Mouse (Mus musculus) olfactory bulb, adult 2 months (tissue): Measurements from ENCODE around the gene Frs3. TPM values are rescaled to one million over a fixed set of nuclear protein-coding genes. Genes with fewer than 3 reads are reported as not detected.
A peak's percentile ranks its signal among the peaks of the same experiment; 100 is the strongest.

ENCODE experiments used
- H3K27ac ChIP-seq: fragments of 200-500 bp; 2 replicates; pipeline ENCODE4 v1.5.1; 2012; ENCODE audit warnings: low read depth, low read length; ENCODE audit not compliant: insufficient read depth
- H3K4me1 ChIP-seq: fragments of 200-500 bp; 2 replicates; pipeline ENCODE4 v1.6.1; 2012; ENCODE audit warnings: low read length; ENCODE audit not compliant: control insufficient read depth, insufficient read depth
- H3K4me3 ChIP-seq: fragments of 200-500 bp; 2 replicates; pipeline ENCODE4 v1.5.1; 2012; ENCODE audit warnings: mild to moderate bottlenecking, low read depth, low read length, moderate library complexity; ENCODE audit not compliant: insufficient read depth
- CTCF ChIP-seq: fragments of 200-500 bp; IDR thresholded peaks from 2 replicates; pipeline ENCODE4 v1.5.1; 2012; ENCODE audit warnings: low read depth, mild to moderate bottlenecking, low read length, moderate library complexity; ENCODE audit not compliant: insufficient read depth
- POLR2A ChIP-seq: fragments of 200-500 bp; IDR thresholded peaks from 2 replicates; pipeline ENCODE4 v1.6.1; 2012; ENCODE audit warnings: mild to moderate bottlenecking, low read depth, low read length, moderate library complexity; ENCODE audit not compliant: insufficient read depth
- whole genome bisulfite sequencing: fragments of 180-500 bp; shearing (Covaris S2); methylation state at CpG from one replicate; pipeline ENCODE4 v1.1.7; 2018; 5-methylcytosine and 5-hydroxymethylcytosine counted together
- polyA plus RNA-seq: library from polyadenylated mRNA; stranded (reverse); fragments of >200 nt; gene quantifications from 2 replicates; pipeline ENCODE4 v1.2.4, GENCODE M21; 2012; ENCODE audit warnings: low replicate concordance; ENCODE audit not compliant: missing spikeins, insufficient read depth, insufficient read length

Gene Frs3
- polyA plus RNA-seq, 1 experiment: not detected

DNA sequence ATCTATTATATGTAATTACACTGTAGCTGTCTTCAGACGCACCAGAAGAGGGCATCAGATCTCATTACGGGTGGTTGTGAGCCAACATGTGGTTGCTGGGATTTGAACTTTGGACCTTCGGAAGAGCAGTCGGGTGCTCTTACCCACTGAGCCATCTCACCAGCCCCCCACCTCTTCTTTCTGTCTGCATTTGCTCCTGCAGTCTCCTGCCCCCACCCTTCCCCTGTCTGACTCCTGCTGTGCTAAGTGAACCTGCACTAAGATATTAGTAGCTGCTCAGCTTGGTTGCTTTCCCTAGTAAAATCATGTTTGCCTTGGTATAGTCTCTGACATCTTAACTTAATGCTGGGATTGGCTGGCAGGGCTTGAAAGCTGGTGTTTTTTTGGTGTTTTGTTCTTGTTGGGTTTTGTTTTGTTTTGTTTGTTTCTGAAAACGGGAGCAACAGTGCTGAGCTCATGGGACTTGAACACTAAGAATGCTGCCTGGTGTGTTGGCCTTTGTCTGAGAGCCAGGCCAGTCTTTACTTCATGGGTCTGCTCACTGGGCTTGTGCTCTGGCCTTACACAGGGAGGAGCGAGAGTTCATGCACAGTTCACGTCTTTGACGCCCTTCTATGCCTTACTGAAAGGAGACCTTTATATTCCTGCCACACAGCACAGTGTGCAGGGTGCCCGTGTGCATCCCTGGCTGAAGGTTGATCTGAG is 25.7 kb upstream of the Frs3 start:
- 26% methylated on average over 9 of the region's 9 CpGs for WGBS
- H3K4me1 ChIP-seq: peaks cover 3% of the 10 kb centered on the region

DNA sequence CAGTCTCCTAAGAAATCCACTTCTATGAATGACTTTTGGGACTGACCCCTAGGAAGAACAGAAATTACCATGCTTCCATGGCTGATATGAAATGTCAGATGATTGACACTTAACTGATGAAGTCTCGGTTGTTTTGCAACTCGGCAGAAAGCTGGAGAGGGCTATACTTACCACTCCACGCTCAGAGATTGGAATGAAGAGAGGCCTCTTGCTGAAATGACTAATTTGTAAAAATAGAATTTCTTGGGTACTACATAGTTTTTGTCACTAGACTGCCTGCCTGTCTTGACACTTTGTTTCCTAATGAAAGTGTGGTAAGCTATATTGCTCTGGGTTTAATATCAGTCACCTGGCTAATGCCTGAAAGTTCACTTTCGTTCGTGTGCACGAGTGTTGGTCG is 24.4 kb upstream of the Frs3 start:
- no peak overlapping the region for H3K4me3 ChIP-seq
- H3K4me1 ChIP-seq: peaks cover 3% of the 10 kb centered on the region
- TF ChIP-seq POLR2A: no peak
- no peak for TF ChIP-seq CTCF
- no peak overlapping the region for H3K27ac ChIP-seq
- 85% methylated on average over 7 of the region's 7 CpGs for WGBS

More for the DNA sequence above, 25.7 kb upstream of the Frs3 start:
- TF ChIP-seq CTCF: no peak
- no peak for TF ChIP-seq POLR2A
- no peak overlapping the region for H3K27ac ChIP-seq
- no peak overlapping the region for H3K4me3 ChIP-seq

DNA sequence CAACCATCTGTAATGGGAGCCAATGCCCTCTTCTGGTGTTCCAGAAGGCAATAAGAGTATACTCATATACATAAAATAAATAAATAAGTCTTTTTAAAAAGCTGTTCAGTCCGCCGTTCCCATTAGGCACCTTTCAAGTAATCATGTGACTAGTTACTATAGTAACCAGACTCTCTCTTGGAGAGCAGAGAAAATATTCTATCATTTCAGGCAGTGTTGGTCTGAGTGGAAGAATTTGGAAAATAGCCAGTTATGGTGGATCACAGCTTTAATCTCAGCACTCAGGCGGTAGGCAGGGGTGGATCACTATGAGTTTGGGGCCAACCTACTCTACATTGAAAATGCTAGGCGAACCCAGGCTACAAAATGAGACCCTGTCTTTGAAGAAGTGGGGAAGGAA is 19.7 kb upstream of the Frs3 start:
- TF ChIP-seq CTCF (no peak), POLR2A (no peak)
- no peak overlapping the region for H3K4me3 ChIP-seq
- WGBS: 34% methylated on average over 4 of the region's 4 CpGs
- no peak overlapping the region for H3K27ac ChIP-seq
- H3K4me1 ChIP-seq: peaks cover 16% of the 10 kb centered on the region

DNA sequence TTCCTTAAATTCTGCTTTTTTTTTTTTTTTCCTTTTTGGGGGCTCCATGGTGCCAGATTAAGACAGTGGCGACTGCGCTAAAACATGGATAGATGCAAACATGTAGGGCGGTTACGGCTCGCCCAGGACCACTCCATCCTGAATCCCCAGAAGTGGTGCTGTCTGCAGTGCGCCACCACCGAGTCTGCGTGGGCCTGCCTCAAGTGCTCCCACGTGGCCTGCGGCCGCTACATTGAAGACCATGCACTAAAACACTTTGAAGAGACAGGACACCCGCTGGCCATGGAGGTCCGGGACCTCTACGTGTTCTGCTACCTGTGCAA is 16.9 kb upstream of the Frs3 start:
- 38% methylated on average over 14 of the region's 14 CpGs for WGBS
- TF ChIP-seq POLR2A: no peak
- no peak for TF ChIP-seq CTCF
- Histone ChIP-seq H3K27ac (no peak overlapping the region), H3K4me3 (peak overlapping the region; percentile 55), H3K4me1 (peaks cover 16% of the 10 kb centered on the region)

DNA sequence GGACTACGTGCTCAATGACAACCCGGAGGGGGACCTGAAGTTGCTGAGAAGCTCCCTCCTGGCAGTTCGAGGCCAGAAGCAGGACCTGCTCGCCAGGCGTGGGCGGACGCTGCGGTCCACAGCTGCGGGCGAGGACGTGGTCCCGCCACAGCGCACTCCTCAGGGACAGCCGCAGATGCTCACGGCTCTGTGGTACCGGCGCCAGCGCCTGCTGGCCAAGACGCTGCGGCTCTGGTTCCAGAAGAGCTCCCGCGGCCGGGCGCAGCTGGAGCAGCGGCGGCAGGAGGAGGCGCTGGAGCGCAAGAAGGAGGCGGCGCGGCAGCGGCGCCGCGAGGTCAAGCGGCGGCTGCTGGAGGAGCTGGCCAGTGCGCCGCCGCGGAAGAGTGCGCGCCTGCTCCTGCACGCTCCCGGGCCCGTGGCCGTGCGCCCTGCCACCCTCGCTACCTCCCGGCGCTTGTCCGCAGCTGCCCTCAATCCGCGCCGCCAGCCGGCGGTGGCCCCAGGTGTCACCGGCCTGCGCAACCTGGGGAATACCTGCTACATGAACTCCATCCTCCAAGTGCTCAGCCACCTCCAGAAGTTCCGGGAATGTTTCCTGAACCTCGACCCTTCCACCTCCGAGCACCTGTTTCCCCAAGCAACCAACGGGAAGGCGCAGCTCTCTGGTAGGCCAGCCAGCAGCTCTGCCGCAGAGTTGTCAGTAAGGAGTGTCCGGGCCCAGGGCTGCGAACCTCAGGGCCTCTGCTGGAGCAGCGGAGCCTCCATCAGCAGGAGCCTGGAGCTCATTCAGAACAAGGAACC is 16.3 kb upstream of the Frs3 start:
- no peak for TF ChIP-seq POLR2A
- TF ChIP-seq CTCF: peak; percentile 45; the same call in 1 of the 2 replicates
- Histone ChIP-seq H3K4me3 (peak overlapping the region; percentile 55), H3K27ac (no peak overlapping the region), H3K4me1 (peaks cover 16% of the 10 kb centered on the region)
- WGBS: 13% methylated on average over 68 of the region's 68 CpGs

DNA sequence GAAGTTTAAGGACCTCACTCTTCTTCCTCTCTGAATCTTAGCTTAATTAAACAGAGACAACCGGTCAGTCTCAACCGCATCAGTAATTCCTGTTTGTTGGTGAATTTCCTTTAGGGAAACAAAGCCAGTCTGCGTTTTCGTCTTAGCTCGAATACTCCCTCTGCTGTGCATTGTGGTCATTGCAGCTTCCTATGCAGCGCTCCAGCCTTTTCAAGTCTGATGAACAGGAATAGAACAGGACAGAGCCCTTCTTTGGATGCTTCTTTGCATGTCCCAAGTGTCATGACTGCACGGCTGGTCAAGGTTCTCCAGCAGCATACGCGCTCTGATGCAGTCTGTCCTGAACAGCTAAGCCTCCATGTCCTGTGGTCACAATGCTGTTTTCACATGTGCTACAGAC is 12.2 kb upstream of the Frs3 start:
- H3K4me3 ChIP-seq: no peak overlapping the region
- 18% methylated on average over 9 of the region's 9 CpGs for WGBS
- H3K27ac ChIP-seq: no peak overlapping the region
- TF ChIP-seq POLR2A (no peak), CTCF (0 out of 2 replicates have a peak, but pooled peaks have one; percentile 17)
- H3K4me1 ChIP-seq: peaks cover 16% of the 10 kb centered on the region

DNA sequence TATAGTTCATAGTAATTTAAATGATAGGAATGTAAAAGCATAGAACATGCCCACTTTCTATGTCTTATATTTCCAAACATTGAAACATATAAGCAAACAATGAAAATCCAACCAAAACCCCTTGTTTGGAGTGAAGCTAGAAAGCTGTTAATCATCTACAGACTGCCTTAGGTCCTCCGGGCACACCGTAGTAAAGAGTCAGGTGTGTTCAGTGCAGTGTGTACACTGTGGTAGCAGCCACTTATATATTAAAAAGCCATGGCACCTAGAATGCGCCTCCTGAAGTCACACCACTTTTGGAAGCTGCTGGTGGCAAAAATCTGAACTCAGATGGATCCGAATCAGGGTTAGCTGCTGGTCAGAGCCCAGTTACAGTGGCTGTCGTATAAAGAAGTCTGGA is 10.6 kb upstream of the Frs3 start:
- 91% methylated on average over 5 of the region's 5 CpGs for WGBS
- Histone ChIP-seq H3K4me3 (no peak overlapping the region), H3K27ac (no peak overlapping the region), H3K4me1 (peaks cover 3% of the 10 kb centered on the region)
- TF ChIP-seq CTCF (no peak), POLR2A (no peak)

DNA sequence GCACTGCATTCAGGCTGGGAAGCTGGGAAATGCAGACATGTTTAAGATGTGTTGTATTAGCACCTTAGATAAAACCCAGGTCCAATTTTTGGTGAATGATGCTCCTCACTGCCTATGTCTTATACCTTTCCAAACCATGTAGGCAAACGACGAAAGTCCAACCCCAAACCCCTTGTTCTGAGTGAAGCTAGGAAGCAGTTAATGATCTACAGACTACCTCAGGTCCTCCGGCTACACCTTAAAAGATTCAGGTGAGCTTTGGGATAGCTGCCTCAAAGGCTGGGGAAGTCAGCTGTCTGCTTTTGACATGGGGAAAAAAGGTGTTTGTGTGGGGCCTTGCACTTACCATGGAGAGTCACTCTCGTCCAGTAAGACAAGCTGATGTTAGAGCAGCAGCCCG is 10.1 kb upstream of the Frs3 start:
- TF ChIP-seq CTCF (no peak), POLR2A (no peak)
- 87% methylated on average over 5 of the region's 5 CpGs for WGBS
- Histone ChIP-seq H3K4me3 (no peak overlapping the region), H3K4me1 (peaks cover 3% of the 10 kb centered on the region; the same call in 1 of the 2 replicates), H3K27ac (no peak overlapping the region)

DNA sequence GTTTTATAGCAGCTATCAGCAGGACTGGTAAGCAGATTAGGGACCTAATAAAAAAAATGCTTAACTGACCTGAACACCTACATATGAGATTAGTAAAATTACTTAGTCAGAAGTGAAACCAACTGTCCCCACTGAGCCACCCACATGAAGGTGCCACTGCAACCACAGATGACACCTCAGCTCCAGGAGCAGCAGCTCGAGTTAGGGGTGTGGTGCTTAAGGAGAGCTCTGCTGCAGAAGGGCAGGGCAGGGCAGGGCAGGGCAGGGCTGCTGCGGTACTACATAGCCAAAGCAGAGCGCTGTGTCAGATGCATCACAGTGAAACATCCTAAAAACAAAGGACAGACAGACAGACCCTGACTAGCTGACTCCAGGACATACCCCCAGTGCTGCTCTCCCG is 6.0 kb upstream of the Frs3 start:
- TF ChIP-seq POLR2A (no peak), CTCF (no peak)
- 81% methylated on average over 4 of the region's 4 CpGs for WGBS
- no peak overlapping the region for H3K4me3 ChIP-seq
- 0 out of 2 replicates have a peak, but pooled peaks cover 4% of the 10 kb centered on the region for H3K4me1 ChIP-seq
- H3K27ac ChIP-seq: no peak overlapping the region
